Mouse (Mus musculus) hindbrain, embryonic 15.5 days (tissue): ENCODE results near the gene Mxd4. TPM values are rescaled to one million over a fixed set of nuclear protein-coding genes. Genes with fewer than 3 reads are reported as not detected.
A peak's percentile ranks its signal among the peaks of the same experiment; 100 is the strongest.

Source experiments
- ATAC-seq: fragments of 200-750 bp; cut with Nextera tagmentation; 2 replicates; pipeline ENCODE4 v1.8.0; 2017; ENCODE audit warnings: low read depth, moderate number of reproducible peaks, moderate TSS enrichment; ENCODE audit not compliant: low FRiP score
- H3K27ac ChIP-seq: fragments of 300-500 bp; sonication (generic); replicated peaks from 2 replicates; pipeline ENCODE4 v1.5.1; 2015; ENCODE audit warnings: mild to moderate bottlenecking, inconsistent platforms
- H3K27me3 ChIP-seq: fragments of 300-500 bp; sonication (generic); 2 replicates; pipeline ENCODE4 v1.6.1; 2015; ENCODE audit warnings: control low read depth, inconsistent platforms
- H3K36me3 ChIP-seq: fragments of 300-500 bp; sonication (generic); 2 replicates; pipeline ENCODE4 v1.6.1; 2015; ENCODE audit warnings: control low read depth, inconsistent platforms
- H3K4me1 ChIP-seq: fragments of 300-500 bp; sonication (generic); replicated peaks from 2 replicates; pipeline ENCODE4 v1.6.1; 2015; ENCODE audit warnings: control low read depth, inconsistent platforms
- H3K4me2 ChIP-seq: fragments of 300-500 bp; sonication (generic); 2 replicates; pipeline ENCODE4 v1.6.1; 2015; ENCODE audit warnings: moderate library complexity, mild to moderate bottlenecking, inconsistent platforms
- H3K4me3 ChIP-seq: fragments of 300-500 bp; sonication (generic); 2 replicates; pipeline ENCODE4 v1.5.1; 2015; ENCODE audit warnings: mild to moderate bottlenecking, inconsistent platforms
- H3K9ac ChIP-seq: fragments of 300-500 bp; sonication (generic); 2 replicates; pipeline ENCODE4 v1.6.1; 2015; ENCODE audit warnings: inconsistent platforms
- H3K9me3 ChIP-seq: fragments of 300-500 bp; sonication (generic); 2 replicates; pipeline ENCODE4 v1.6.1; 2016; ENCODE audit warnings: control low read depth, inconsistent platforms
- WGBS: fragments of 180-500 bp; shearing (Covaris S2); methylation state at CpG from one replicate; pipeline ENCODE4 v1.1.7; 2015; 5-methylcytosine and 5-hydroxymethylcytosine counted together
- polyA plus RNA-seq: library from polyadenylated mRNA; unstranded; fragments of >200 nt; fragmentation: Nextera tagmentation; extraction: Ambion mirVana; gene quantifications from 2 replicates; pipeline ENCODE4 v1.2.1, GENCODE M21; 2015

Mxd4 gene
- polyA plus RNA-seq, 1 experiment from 2014 or later = 34.2 TPM

GRCm38 (mm10) chr5:34194975-34195662 is 7.6 kb upstream of the Mxd4 start:
- H3K4me3 ChIP-seq = no peak overlapping the region
- WGBS = 88% methylated on average over 6 of the region's 6 CpGs
- no peaks in the 10 kb centered on the region for H3K36me3 ChIP-seq
- H3K4me1 ChIP-seq = no peaks in the 10 kb centered on the region
- no peaks in the 10 kb centered on the region for H3K9me3 ChIP-seq
- no peak overlapping the region for H3K9ac ChIP-seq
- no peak overlapping the region for H3K4me2 ChIP-seq
- no peak for ATAC-seq
- H3K27me3 ChIP-seq = no peaks in the 10 kb centered on the region
- no peak overlapping the region for H3K27ac ChIP-seq

- Histone ChIP-seq H3K9ac (no peak overlapping the region), H3K27ac (no peak overlapping the region), H3K4me1 (no peaks in the 10 kb centered on the region), H3K9me3 (no peaks in the 10 kb centered on the region), H3K27me3 (no peaks in the 10 kb centered on the region), H3K4me3 (no peak overlapping the region), H3K36me3 (no peaks in the 10 kb centered on the region), H3K4me2 (no peak overlapping the region)
- 50% methylated on average over 1 of the region's 1 CpGs for WGBS
- no peak for ATAC-seq
Measured at GRCm38 (mm10) chr5:34194426-34194825, 6.9 kb upstream of the Mxd4 start.

GRCm38 (mm10) chr5:34191843-34192242 is 4.3 kb upstream of the Mxd4 start:
- ATAC-seq = no peak
- Histone ChIP-seq H3K4me3 (no peak overlapping the region), H3K36me3 (no peaks in the 10 kb centered on the region), H3K9ac (no peak overlapping the region), H3K27ac (no peak overlapping the region), H3K9me3 (no peaks in the 10 kb centered on the region), H3K4me1 (peaks cover 11% of the 10 kb centered on the region), H3K4me2 (no peak overlapping the region), H3K27me3 (no peaks in the 10 kb centered on the region)
- 75% methylated on average over 4 of the region's 4 CpGs for WGBS

- no peak for ATAC-seq
- Histone ChIP-seq H3K9ac (no peak overlapping the region), H3K36me3 (no peaks in the 10 kb centered on the region), H3K4me2 (no peak overlapping the region), H3K4me1 (peaks cover 19% of the 10 kb centered on the region), H3K27me3 (no peaks in the 10 kb centered on the region), H3K4me3 (no peak overlapping the region), H3K9me3 (no peaks in the 10 kb centered on the region), H3K27ac (no peak overlapping the region)
- 63% methylated on average over 4 of the region's 4 CpGs for WGBS
Measured at GRCm38 (mm10) chr5:34191021-34191420, 3.5 kb upstream of the Mxd4 start.

GRCm38 (mm10) chr5:34189521-34189920 is 2.0 kb upstream of the Mxd4 start:
- Histone ChIP-seq H3K9ac (no peak overlapping the region), H3K36me3 (no peaks in the 10 kb centered on the region), H3K4me1 (peaks cover 34% of the 10 kb centered on the region), H3K4me3 (no peak overlapping the region), H3K27me3 (no peaks in the 10 kb centered on the region), H3K9me3 (no peaks in the 10 kb centered on the region), H3K4me2 (no peak overlapping the region), H3K27ac (no peak overlapping the region)
- 59% methylated on average over 1 of the region's 1 CpGs for WGBS
- ATAC-seq = no peak

- WGBS = 75% methylated on average over 2 of the region's 2 CpGs
- Histone ChIP-seq H3K27me3 (no peaks in the 10 kb centered on the region), H3K9me3 (no peaks in the 10 kb centered on the region), H3K9ac (peak overlapping the region; percentile 63; the same call in 1 of the 2 replicates), H3K4me3 (peak overlapping the region; percentile 88), H3K27ac (no peak overlapping the region), H3K36me3 (no peaks in the 10 kb centered on the region), H3K4me1 (peaks cover 41% of the 10 kb centered on the region), H3K4me2 (peak overlapping the region; percentile 74)
- no peak for ATAC-seq
Measured at GRCm38 (mm10) chr5:34188856-34189255, 1.3 kb upstream of the Mxd4 start.

GRCm38 (mm10) chr5:34186961-34187391 is 544 bp downstream of the Mxd4 start:
- Histone ChIP-seq H3K36me3 (no peaks in the 10 kb centered on the region), H3K4me2 (peak overlapping the region; percentile 92), H3K4me3 (peak overlapping the region; percentile 88), H3K9me3 (no peaks in the 10 kb centered on the region), H3K27ac (peak overlapping the region; percentile 90), H3K4me1 (peaks cover 54% of the 10 kb centered on the region), H3K9ac (peak overlapping the region; percentile 73), H3K27me3 (no peaks in the 10 kb centered on the region)
- ATAC-seq = no peak
- under 1% methylated on average over 43 of the region's 46 CpGs for WGBS

GRCm38 (mm10) chr5:34186391-34186790 is 1.1 kb downstream of the Mxd4 start:
- H3K27me3 ChIP-seq = no peaks in the 10 kb centered on the region
- WGBS = 63% methylated on average over 2 of the region's 2 CpGs
- H3K27ac ChIP-seq = peak overlapping the region; percentile 90
- peak overlapping the region; percentile 88 for H3K4me3 ChIP-seq
- no peak for ATAC-seq
- no peaks in the 10 kb centered on the region for H3K9me3 ChIP-seq
- H3K36me3 ChIP-seq = peaks cover 2% of the 10 kb centered on the region; the same call in 1 of the 2 replicates
- H3K4me2 ChIP-seq = peak overlapping the region; percentile 92
- peak overlapping the region; percentile 73 for H3K9ac ChIP-seq
- peaks cover 54% of the 10 kb centered on the region for H3K4me1 ChIP-seq

GRCm38 (mm10) chr5:34185791-34186190 is 1.7 kb downstream of the Mxd4 start:
- Histone ChIP-seq H3K9ac (peak overlapping the region; percentile 73; the same call in 1 of the 2 replicates), H3K36me3 (peaks cover 6% of the 10 kb centered on the region; the same call in 1 of the 2 replicates), H3K4me3 (peak overlapping the region; percentile 88), H3K9me3 (no peaks in the 10 kb centered on the region), H3K27ac (no peak overlapping the region), H3K4me2 (peak overlapping the region; percentile 92), H3K4me1 (peaks cover 54% of the 10 kb centered on the region), H3K27me3 (no peaks in the 10 kb centered on the region)
- ATAC-seq = no peak

GRCm38 (mm10) chr5:34185051-34185580 is 2.4 kb downstream of the Mxd4 start:
- H3K4me3 ChIP-seq = 0 out of 2 replicates have a peak overlapping the region, but pooled peaks have one; percentile 4
- H3K4me2 ChIP-seq = peak overlapping the region; percentile 92
- H3K4me1 ChIP-seq = peaks cover 54% of the 10 kb centered on the region
- peak overlapping the region; percentile 73; the same call in 1 of the 2 replicates for H3K9ac ChIP-seq
- no peaks in the 10 kb centered on the region for H3K9me3 ChIP-seq
- no peak for ATAC-seq
- WGBS = 94% methylated on average over 1 of the region's 1 CpGs
- H3K27me3 ChIP-seq = no peaks in the 10 kb centered on the region
- H3K27ac ChIP-seq = no peak overlapping the region
- peaks cover 6% of the 10 kb centered on the region; the same call in 1 of the 2 replicates for H3K36me3 ChIP-seq

GRCm38 (mm10) chr5:34183976-34184375 is 3.5 kb downstream of the Mxd4 start:
- no peak overlapping the region for H3K4me3 ChIP-seq
- no peak overlapping the region for H3K27ac ChIP-seq
- no peak for ATAC-seq
- H3K4me2 ChIP-seq = no peak overlapping the region
- H3K9ac ChIP-seq = no peak overlapping the region
- H3K9me3 ChIP-seq = no peaks in the 10 kb centered on the region
- peaks cover 52% of the 10 kb centered on the region for H3K4me1 ChIP-seq
- no peaks in the 10 kb centered on the region for H3K27me3 ChIP-seq
- peaks cover 6% of the 10 kb centered on the region; the same call in 1 of the 2 replicates for H3K36me3 ChIP-seq
- 91% methylated on average over 3 of the region's 3 CpGs for WGBS

- Histone ChIP-seq H3K9me3 (no peaks in the 10 kb centered on the region), H3K36me3 (peaks cover 9% of the 10 kb centered on the region; the same call in 1 of the 2 replicates), H3K4me3 (no peak overlapping the region), H3K4me1 (peaks cover 45% of the 10 kb centered on the region), H3K27ac (no peak overlapping the region), H3K4me2 (no peak overlapping the region), H3K27me3 (no peaks in the 10 kb centered on the region), H3K9ac (no peak overlapping the region)
- ATAC-seq = no peak
- WGBS = 55% methylated on average over 5 of the region's 5 CpGs
Measured at GRCm38 (mm10) chr5:34183156-34183880, 4.2 kb downstream of the Mxd4 start.
